In genomic region chr17:4908572-4908965, GRCm38 (mm10) we compare ENCODE assay signal across 8 mouse cellular contexts.
A peak's percentile ranks its signal among the peaks of the same experiment; 100 is the strongest.
DNase-seq lines count a peak whose midpoint lies in the region; ATAC-seq and TF ChIP-seq lines count a peak whose summit lies in the region.

No protein-coding gene starts in this region.

- H3K4me1 ChIP-seq in heart, embryonic 15.5 days (replicated peaks): peaks cover 9% of the 10 kb centered on the region
- H3K4me1 ChIP-seq in bone marrow, adult 2 months (ENCODE audit: control insufficient read depth, insufficient read depth, low read length): no peaks in the 10 kb centered on the region
- H3K4me1 ChIP-seq in hindbrain, embryonic 11.5 days (replicated peaks; ENCODE audit: control insufficient read depth, insufficient read depth, low read length): no peaks in the 10 kb centered on the region

- no peaks in the 10 kb centered on the region for H3K36me3 ChIP-seq in heart, embryonic 15.5 days
- H3K36me3 ChIP-seq in hindbrain, embryonic 11.5 days (ENCODE audit: control insufficient read depth, insufficient read depth, low read length): no peaks in the 10 kb centered on the region

- intact Hi-C loops in heart, postnatal 10 days (cut with DNase I): loop anchor here (1.0 to 2.0 kb wide), 3 partner anchors 86 to 280 kb away; partner anchors contain the start of gene Arid1b

- peak; percentile 29 for ATAC-seq in heart, embryonic 15.5 days (replicated peaks; ENCODE audit: insufficient number of reproducible peaks, insufficient read depth, low FRiP score, low read depth)
- ATAC-seq in hindbrain, embryonic 11.5 days (ENCODE audit: low FRiP score): peak; percentile 49
- ATAC-seq in megakaryocyte, adult 5-6 weeks (ENCODE audit: poor library complexity, severe bottlenecking): peak; percentile 22

- peak overlapping the region; percentile 78 for H3K4me2 ChIP-seq in heart, embryonic 15.5 days
- H3K4me2 ChIP-seq in hindbrain, embryonic 11.5 days (replicated peaks; ENCODE audit: low read depth, low read length): peak overlapping the region; percentile 48

- TF ChIP-seq POLR2A in bone marrow, adult 2 months (IDR thresholded peaks at IDR 0.05; ENCODE audit: borderline replicate concordance, control insufficient read depth, low read depth, low read length): no peak

- H3K9ac ChIP-seq in heart, embryonic 15.5 days: peak overlapping the region; percentile 67
- peak overlapping the region; percentile 71 for H3K9ac ChIP-seq in hindbrain, embryonic 11.5 days (ENCODE audit: low read depth, low read length)

- no peak for DNase-seq in heart, postnatal 10 days
- DNase-seq in hindbrain, embryonic 11.5 days (ENCODE audit: low spot score): no peak
- DNase-seq in thymus, postnatal 14 days: peak; percentile 36
- DNase-seq in adrenal gland, adult 2 months: no peak
- DNase-seq in urinary bladder, adult 2 months (ENCODE audit: low spot score): no peak

- WGBS in heart, embryonic 15.5 days: 3% methylated on average over 17 of the region's 17 CpGs
- 3% methylated on average over 17 of the region's 17 CpGs for WGBS in bone marrow, adult 2 months
- 2% methylated on average over 17 of the region's 17 CpGs for WGBS in hindbrain, embryonic 11.5 days

- H3K9me3 ChIP-seq in heart, embryonic 15.5 days (replicated peaks): no peaks in the 10 kb centered on the region
- no peaks in the 10 kb centered on the region for H3K9me3 ChIP-seq in hindbrain, embryonic 11.5 days (ENCODE audit: control insufficient read depth, low read length)

- TF ChIP-seq CTCF in bone marrow, adult 2 months (IDR thresholded peaks at IDR 0.05; ENCODE audit: control insufficient read depth, insufficient read depth, low read length): no peak

- H3K4me3 ChIP-seq in heart, embryonic 15.5 days: peak overlapping the region; percentile 64
- H3K4me3 ChIP-seq in bone marrow, adult 2 months (replicated peaks; ENCODE audit: control insufficient read depth, low read depth, low read length): peak overlapping the region; percentile 74
- peak overlapping the region; percentile 40 for H3K4me3 ChIP-seq in hindbrain, embryonic 11.5 days (ENCODE audit: low read depth, low read length)

- H3K27ac ChIP-seq in heart, embryonic 15.5 days: peak overlapping the region; percentile 98
- H3K27ac ChIP-seq in bone marrow, adult 2 months (ENCODE audit: control insufficient read depth, insufficient read depth, low read depth, low read length, poor library complexity): 0 out of 2 replicates have a peak overlapping the region, but pooled peaks have one; percentile 69
- H3K27ac ChIP-seq in hindbrain, embryonic 11.5 days (ENCODE audit: low read depth, low read length): peak overlapping the region; percentile 98

- H3K27me3 ChIP-seq in heart, embryonic 15.5 days: no peaks in the 10 kb centered on the region
- no peaks in the 10 kb centered on the region for H3K27me3 ChIP-seq in hindbrain, embryonic 11.5 days (ENCODE audit: control insufficient read depth, insufficient read depth, low read length)
